Mouse (Mus musculus): ENCODE data around the gene Atp9a.

Atp9a gene

GRCm38 (mm10) chr2:168644855-168645254 lies 97.4 kb downstream of the Atp9a start:
- ATAC-seq (ENCODE audit: low TSS enrichment) = no peak

GRCm38 (mm10) chr2:168643524-168644177 lies 98.6 kb downstream of the Atp9a start:
- ATAC-seq (ENCODE audit: low TSS enrichment) = no peak

- ATAC-seq (ENCODE audit: low TSS enrichment) = no peak
These were observed 100.0 kb downstream of the Atp9a start for GRCm38 (mm10) chr2:168642187-168642586.

GRCm38 (mm10) chr2:168640460-168640859 lies 101.7 kb downstream of the Atp9a start:
- peak; percentile 87 for ATAC-seq (ENCODE audit: low TSS enrichment)

- ATAC-seq (ENCODE audit: low TSS enrichment) = no peak
These were observed 107.3 kb downstream of the Atp9a start for GRCm38 (mm10) chr2:168634881-168635280.

- ATAC-seq (ENCODE audit: low TSS enrichment) = no peak
These were observed 108.8 kb downstream of the Atp9a start for GRCm38 (mm10) chr2:168633301-168633816.

- ATAC-seq (ENCODE audit: low TSS enrichment) = no peak
These were observed 109.7 kb downstream of the Atp9a start for GRCm38 (mm10) chr2:168632543-168632942.

GRCm38 (mm10) chr2:168628787-168629186 lies 113.4 kb downstream of the Atp9a start:
- ATAC-seq (ENCODE audit: low TSS enrichment) = peak; percentile 45; the same call in 1 of the 2 replicates

- ATAC-seq (ENCODE audit: low TSS enrichment) = no peak
These were observed 114.1 kb downstream of the Atp9a start for GRCm38 (mm10) chr2:168627829-168628770.

- ATAC-seq (ENCODE audit: low TSS enrichment) = peak; percentile 69
These were observed 115.8 kb downstream of the Atp9a start for GRCm38 (mm10) chr2:168626385-168626784.

GRCm38 (mm10) chr2:168625091-168625490 lies 117.1 kb downstream of the Atp9a start:
- ATAC-seq (ENCODE audit: low TSS enrichment) = no peak

GRCm38 (mm10) chr2:168621111-168621802 lies 121.0 kb downstream of the Atp9a start:
- ATAC-seq (ENCODE audit: low TSS enrichment) = no peak

GRCm38 (mm10) chr2:168618205-168618717 lies 123.9 kb downstream of the Atp9a start:
- ATAC-seq (ENCODE audit: low TSS enrichment) = no peak

- ATAC-seq (ENCODE audit: low TSS enrichment) = no peak
These were observed 127.0 kb downstream of the Atp9a start for GRCm38 (mm10) chr2:168615160-168615559.

GRCm38 (mm10) chr2:168614170-168614872 lies 127.9 kb downstream of the Atp9a start:
- no peak for ATAC-seq (ENCODE audit: low TSS enrichment)

- no peak for ATAC-seq (ENCODE audit: low TSS enrichment)
These were observed 128.9 kb downstream of the Atp9a start for GRCm38 (mm10) chr2:168613092-168613880.

- no peak for ATAC-seq (ENCODE audit: low TSS enrichment)
These were observed 131.3 kb downstream of the Atp9a start for GRCm38 (mm10) chr2:168610941-168611340.

- ATAC-seq (ENCODE audit: low TSS enrichment) = 0 out of 2 replicates have a peak, but pooled peaks have one; percentile 44
These were observed 132.5 kb downstream of the Atp9a start for GRCm38 (mm10) chr2:168609653-168610248.

- 0 out of 2 replicates have a peak, but pooled peaks have one; percentile 38 for ATAC-seq (ENCODE audit: low TSS enrichment)
These were observed 134.1 kb downstream of the Atp9a start for GRCm38 (mm10) chr2:168608125-168608564.

GRCm38 (mm10) chr2:168604655-168605070 lies 137.5 kb downstream of the Atp9a start:
- ATAC-seq (ENCODE audit: low TSS enrichment) = no peak
